Mouse (Mus musculus): Measurements from ENCODE around the gene Edrf1. TPM values are rescaled to one million over a fixed set of nuclear protein-coding genes. Genes with fewer than 3 reads are reported as not detected.
A peak's percentile ranks its signal among the peaks of the same experiment; 100 is the strongest.

Gene Edrf1
- total and polyA plus RNA-seq, 3 experiments, result 10.0 to 20.6 (median 19.3) TPM

GRCm38 (mm10) chr7:133636738-133637352 lies 498 bp upstream of the Edrf1 start (continued):
- TF ChIP-seq MAZ (IDR thresholded peaks at IDR 0.05; ENCODE audit: low read depth, low read length) (no peak), SMC3 (IDR thresholded peaks at IDR 0.05; ENCODE audit: low read depth, low read length) (peak; percentile 53), MYC (IDR thresholded peaks at IDR 0.05; ENCODE audit: low read depth, low read length) (peak; percentile 52; the same call in 1 of the 2 replicates), HCFC1 (IDR thresholded peaks at IDR 0.05; ENCODE audit: low read depth, low read length) (no peak), TCF12 (IDR thresholded peaks at IDR 0.05; ENCODE audit: low read depth, low read length) (no peak), NRF1 (IDR thresholded peaks at IDR 0.05; ENCODE audit: low read depth, low read length) (no peak), ELF1 (IDR thresholded peaks at IDR 0.05; ENCODE audit: low read depth, low read length) (0 out of 2 replicates have a peak, but pooled peaks have one; percentile 22), MAFK (IDR thresholded peaks at IDR 0.05; ENCODE audit: insufficient replicate concordance, low read length) (no peak), POLR2AphosphoS2 (IDR thresholded peaks at IDR 0.05; ENCODE audit: low read depth, low read length) (no peak), USF1 (IDR thresholded peaks at IDR 0.05; ENCODE audit: low read depth, low read length) (no peak), MXI1 (IDR thresholded peaks at IDR 0.05; ENCODE audit: low read depth, low read length) (no peak; the same call in 1 of the 2 replicates), JUND (conservative IDR thresholded peaks at IDR 0.05; ENCODE audit: low read depth, low read length) (0 out of 2 replicates have a peak, but pooled peaks have one; percentile 17), GABPA (IDR thresholded peaks at IDR 0.05; ENCODE audit: insufficient replicate concordance, low read depth, low read length) (no peak), MAX (IDR thresholded peaks at IDR 0.05; ENCODE audit: low read length) (peak; percentile 36; the same call in 1 of the 2 replicates), TBP (conservative IDR thresholded peaks at IDR 0.05; ENCODE audit: low read depth, low read length) (no peak), E2F4 (IDR thresholded peaks at IDR 0.05; ENCODE audit: insufficient replicate concordance, low read depth, low read length) (no peak), UBTF (IDR thresholded peaks at IDR 0.05; ENCODE audit: low read depth, low read length) (no peak), KAT2A (IDR thresholded peaks at IDR 0.05; ENCODE audit: insufficient replicate concordance, low read length) (no peak), RAD21 (IDR thresholded peaks at IDR 0.05; ENCODE audit: low read depth, low read length) (peak; percentile 69), CHD1 (IDR thresholded peaks at IDR 0.05; ENCODE audit: low read depth, low read length) (no peak)

GRCm38 (mm10) chr7:133638306-133638705 lies 963 bp downstream of the Edrf1 start:
- H3K4me1 ChIP-seq (ENCODE audit: control insufficient read depth in 1 of 2, insufficient read depth in 2 of 2), result peaks cover 0 to 12% of the 10 kb centered on the region in 2 experiments; a peak in 2 of 4 replicates
- H3K9ac ChIP-seq (ENCODE audit: insufficient read depth, low read depth), result peak overlapping the region; percentile 76
- H3K9me3 ChIP-seq (replicated peaks; ENCODE audit: low read length), result no peaks in the 10 kb centered on the region
- dilution Hi-C loops (cut with MboI; ENCODE audit: extremely low pct_ligation_motif_present, extremely low pct_unique_long_range_greater_than_20kb, low sequenced_read_pairs), result no loop called here
- peak overlapping the region; percentile 64 to 92 (median 83) for H3K4me3 ChIP-seq (replicated peaks in 1 of 3; ENCODE audit: low read depth in 2 of 3, low read length in 2 of 3, poor library complexity in 1 of 3)
- peak overlapping the region; percentile 42; the same call in 1 of the 2 replicates for H3K4me2 ChIP-seq (ENCODE audit: insufficient read depth, low read depth, poor library complexity, severe bottlenecking)
- peaks cover 26 to 39% of the 10 kb centered on the region in 2 experiments for H3K36me3 ChIP-seq (replicated peaks in 1 of 2; ENCODE audit: control insufficient read depth in 1 of 2, insufficient read depth in 1 of 2, low read length in 1 of 2)
- in situ Hi-C loops (cut with MboI; ENCODE audit: low pct_ligation_motif_present, low pct_unique_long_range_greater_than_20kb, low sequenced_read_pairs), result no loop called here
- peaks cover 19% of the 10 kb centered on the region for H3K79me2 ChIP-seq (replicated peaks; ENCODE audit: control insufficient read depth, extremely low read depth, insufficient read depth, poor library complexity, severe bottlenecking)
- H3K27me3 ChIP-seq (replicated peaks), result peaks cover 10% of the 10 kb centered on the region
- peak; percentile 63; the same call in 1 of the 2 replicates for TF ChIP-seq CHD1 (IDR thresholded peaks at IDR 0.05; ENCODE audit: low read depth, low read length)
- TF ChIP-seq ETS1 (conservative IDR thresholded peaks at IDR 0.05; ENCODE audit: low read depth, low read length), result peak; percentile 30; the same call in 1 of the 2 replicates
- TF ChIP-seq SMC3 (IDR thresholded peaks at IDR 0.05; ENCODE audit: low read depth, low read length), result no peak
- TF ChIP-seq JUND (conservative IDR thresholded peaks at IDR 0.05; ENCODE audit: low read depth, low read length), result peak; percentile 33; the same call in 1 of the 2 replicates
- TF ChIP-seq MYC (IDR thresholded peaks at IDR 0.05; ENCODE audit: low read depth, low read length), result 0 out of 2 replicates have a peak, but pooled peaks have one; percentile 31
- TF ChIP-seq TCF12 (IDR thresholded peaks at IDR 0.05; ENCODE audit: low read depth, low read length), result peak; percentile 26; the same call in 1 of the 2 replicates
- peak; percentile 81; the same call in 1 of the 2 replicates for TF ChIP-seq SIN3A (IDR thresholded peaks at IDR 0.05; ENCODE audit: low read length)
- TF ChIP-seq IRF4 (IDR thresholded peaks at IDR 0.05; ENCODE audit: low read depth, low read length), result peak; percentile 35; the same call in 1 of the 2 replicates
- TF ChIP-seq EP300 (IDR thresholded peaks at IDR 0.05; ENCODE audit: low read length), result peak; percentile 37; the same call in 1 of the 2 replicates
- 0 out of 2 replicates have a peak, but pooled peaks have one; percentile 8 for TF ChIP-seq JUN (IDR thresholded peaks at IDR 0.05; ENCODE audit: insufficient read depth, low read depth, low read length)
- no peak; the same call in 1 of the 2 replicates for TF ChIP-seq MXI1 (IDR thresholded peaks at IDR 0.05; ENCODE audit: low read depth, low read length)
- TF ChIP-seq RAD21 (IDR thresholded peaks at IDR 0.05; ENCODE audit: low read depth, low read length), result no peak
- TF ChIP-seq MAFK (IDR thresholded peaks at IDR 0.05; ENCODE audit: insufficient replicate concordance, low read length), result no peak
- TF ChIP-seq ZNF384 (IDR thresholded peaks at IDR 0.05; ENCODE audit: low read depth, low read length), result no peak
- TF ChIP-seq E2F4 (IDR thresholded peaks at IDR 0.05; ENCODE audit: insufficient replicate concordance, low read depth, low read length), result no peak
- H3K27ac ChIP-seq (ENCODE audit: insufficient read depth, low read depth), result peak overlapping the region; percentile 57
- DNase-seq (ENCODE audit: extremely low read depth), result peak; percentile 60
